Mouse (Mus musculus) heart, adult 8-10 months (tissue): ENCODE results near the gene Ngp. TPM values are rescaled to one million over a fixed set of nuclear protein-coding genes. Genes with fewer than 3 reads are reported as not detected.

ENCODE experiments used
- DNase-seq: peaks from one replicate; pipeline ENCODE4 v3.0.0; 2022; ENCODE audit warnings: low spot score
- total RNA-seq, 4 experiments: library from RNA; stranded (reverse); gene quantifications; 2 replicates each; pipeline ENCODE4 v1.2.4; 2022

The Ngp gene
- total RNA-seq, 4 experiments from 2014 or later = 3.0 TPM; not detected in 3

DNA sequence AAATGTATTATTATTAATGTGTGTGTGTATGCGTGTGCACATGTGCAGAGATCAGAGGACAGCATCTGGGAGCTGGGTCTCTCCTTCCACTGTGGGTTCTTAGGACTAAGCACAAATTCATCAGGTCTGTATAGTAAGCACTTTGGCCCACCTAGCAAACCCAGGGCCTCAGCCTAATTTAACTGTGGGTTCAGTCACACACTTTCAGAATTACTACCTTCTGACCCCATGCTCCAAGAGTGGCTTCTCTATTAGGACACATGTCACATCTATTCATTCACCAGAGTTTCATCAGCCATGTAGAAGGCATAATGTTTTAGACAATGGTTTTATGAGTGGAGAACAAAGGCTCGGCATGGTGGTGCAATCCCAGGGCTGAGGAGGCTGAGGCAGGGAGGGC lies 13.5 kb downstream of the Ngp start:
- DNase-seq = no peak

- DNase-seq = no peak
These were observed 16.5 kb downstream of the Ngp start for GRCm38 (mm10) chr9:110436041-110436440.

- DNase-seq = no peak
These were observed 20.5 kb downstream of the Ngp start for GRCm38 (mm10) chr9:110440049-110440448.

- DNase-seq = no peak
These were observed 21.0 kb downstream of the Ngp start for GRCm38 (mm10) chr9:110440559-110440958.

GRCm38 (mm10) chr9:110448356-110448755 lies 28.8 kb downstream of the Ngp start:
- DNase-seq = no peak

DNA sequence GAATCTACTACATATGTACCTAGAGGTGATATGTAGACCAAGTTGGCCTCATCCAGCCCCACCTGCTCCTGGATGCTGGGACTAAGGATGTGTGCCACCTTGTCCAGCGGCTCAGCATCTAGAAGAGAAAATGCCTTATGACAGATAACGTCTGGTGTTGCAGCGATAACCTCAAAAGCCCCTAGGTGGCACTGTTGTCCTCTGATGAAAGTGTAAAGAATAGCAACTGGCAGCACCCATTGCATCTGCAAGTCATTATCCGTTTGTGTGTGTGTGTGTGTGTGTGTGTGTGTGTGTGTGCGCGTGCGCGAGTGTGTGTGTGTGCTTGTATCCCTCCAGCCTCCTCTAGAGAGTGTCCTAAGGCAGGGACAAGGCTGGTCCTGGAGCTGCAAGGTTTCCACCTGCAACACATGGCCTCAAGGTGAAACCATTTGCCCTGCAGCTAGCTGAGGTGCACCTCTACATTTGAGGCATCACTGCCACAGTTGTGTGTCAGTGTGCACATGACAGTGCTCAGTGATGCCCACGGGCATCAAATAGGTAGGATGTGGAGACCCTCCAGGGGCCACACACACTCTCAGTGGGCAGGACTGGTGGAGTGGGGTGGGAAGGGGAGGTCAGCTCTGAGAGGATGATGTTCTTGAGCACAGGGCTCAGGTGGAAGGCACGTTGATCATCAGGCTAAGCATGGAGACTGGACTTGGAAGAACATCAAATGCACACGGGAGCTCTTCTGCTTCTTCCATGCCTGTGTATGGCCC lies 29.5 kb downstream of the Ngp start:
- peak; percentile 76 for DNase-seq

DNA sequence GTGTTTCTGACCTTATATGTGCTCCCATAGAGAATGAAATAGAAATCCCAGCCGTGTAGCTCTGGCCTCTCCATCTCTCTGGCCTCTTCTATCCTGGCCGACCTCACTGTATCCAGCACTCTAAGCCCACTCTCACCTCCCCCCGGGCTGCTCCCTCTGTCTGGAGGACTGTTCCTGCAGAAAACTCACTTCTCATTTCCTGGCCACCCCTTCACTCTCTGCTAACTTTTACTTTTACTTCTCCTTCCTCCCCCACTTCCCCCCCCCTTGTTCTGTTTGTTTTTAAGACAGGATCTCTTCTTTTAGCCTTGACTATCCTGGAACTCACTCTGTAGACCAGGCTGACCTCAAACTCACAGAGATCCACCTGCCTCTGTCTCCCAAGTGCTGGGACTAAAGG lies 33.0 kb downstream of the Ngp start:
- no peak for DNase-seq

DNA sequence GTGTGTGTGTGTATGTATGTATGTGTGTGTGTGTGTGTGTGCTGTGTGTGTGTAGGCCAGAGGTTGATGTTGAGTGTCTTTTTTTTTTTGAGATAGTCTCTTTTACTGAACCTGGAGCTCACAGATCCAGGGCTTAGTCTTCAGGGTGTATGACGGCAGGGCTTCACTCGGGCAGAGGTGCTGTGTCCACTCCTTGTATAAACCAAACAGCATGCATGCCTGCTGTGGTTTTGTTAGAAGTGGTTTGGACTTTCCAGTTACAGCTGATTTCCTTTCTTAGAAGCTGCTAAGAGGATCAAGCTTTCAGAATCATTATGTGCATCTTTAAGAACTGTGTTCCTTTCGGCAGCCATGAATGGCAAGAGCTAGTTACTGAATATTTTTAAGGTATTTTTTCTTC lies 38.4 kb downstream of the Ngp start:
- DNase-seq = no peak

GRCm38 (mm10) chr9:110459145-110459727 lies 39.7 kb downstream of the Ngp start:
- DNase-seq = peak; percentile 38

DNA sequence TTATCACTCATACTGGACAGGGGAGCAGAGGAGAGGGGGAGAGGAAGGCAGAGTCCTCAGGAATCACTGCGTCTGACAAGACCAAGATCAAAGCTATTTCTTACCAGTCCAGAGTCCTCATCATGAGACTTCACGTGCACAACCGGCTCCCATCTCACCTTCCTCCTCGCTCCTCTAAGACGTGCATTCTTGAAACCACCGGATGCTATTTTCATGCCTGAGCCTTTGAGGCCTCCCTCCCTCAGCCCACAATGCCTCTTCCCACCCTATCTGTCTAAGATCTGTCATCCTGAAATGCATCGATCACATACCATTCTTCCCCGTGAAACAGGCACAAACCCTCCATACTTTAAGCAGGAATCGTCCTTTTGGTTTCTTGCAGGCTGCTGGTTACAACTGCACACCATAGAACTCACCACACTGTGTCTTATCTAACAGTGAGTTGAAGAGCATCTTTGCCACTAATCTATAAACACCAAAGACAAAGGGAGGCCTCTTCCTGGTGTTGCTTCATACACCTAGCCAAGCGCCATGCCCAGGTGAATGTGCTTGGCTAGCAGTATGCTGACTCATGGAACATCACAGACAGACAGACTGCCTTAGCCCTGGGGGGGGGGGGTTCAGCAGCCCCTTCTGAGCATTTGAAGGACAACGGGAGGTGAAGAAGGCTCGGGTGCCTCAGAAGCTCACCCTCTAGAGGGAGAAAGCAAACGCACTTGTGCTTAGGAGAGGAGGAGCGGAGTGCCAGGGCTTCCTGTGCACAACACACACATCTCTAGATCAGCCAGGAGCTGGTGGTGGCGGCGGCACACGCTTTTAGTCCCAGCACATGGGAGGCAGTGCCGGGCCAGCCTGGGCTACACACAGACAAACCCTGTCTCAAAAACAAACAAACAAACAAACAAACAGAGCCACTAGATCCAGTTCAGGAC lies 41.6 kb downstream of the Ngp start:
- DNase-seq = no peak

GRCm38 (mm10) chr9:110462321-110462720 lies 42.8 kb downstream of the Ngp start:
- no peak for DNase-seq

- DNase-seq = no peak
These were observed 44.5 kb downstream of the Ngp start for GRCm38 (mm10) chr9:110463983-110464591.

DNA sequence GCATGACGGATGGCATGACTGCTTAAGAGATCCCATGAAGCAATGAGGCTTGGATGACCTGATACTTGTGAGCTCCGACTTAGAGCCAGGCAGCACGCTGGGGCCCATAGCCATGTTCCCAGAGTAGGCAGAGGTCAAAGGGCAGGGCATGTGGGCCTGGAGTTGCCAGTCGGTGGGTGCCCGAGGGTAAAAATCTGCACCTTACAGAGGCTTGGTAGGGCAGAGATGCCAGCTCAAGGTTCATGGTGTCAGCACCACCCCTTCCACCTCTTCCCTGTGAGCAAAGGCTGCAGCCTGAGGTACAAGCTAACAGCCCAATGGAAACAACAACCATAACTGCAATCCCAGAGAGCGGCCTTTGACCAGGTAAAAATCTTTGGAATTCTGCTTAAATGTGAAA lies 45.8 kb downstream of the Ngp start:
- DNase-seq = no peak

DNA sequence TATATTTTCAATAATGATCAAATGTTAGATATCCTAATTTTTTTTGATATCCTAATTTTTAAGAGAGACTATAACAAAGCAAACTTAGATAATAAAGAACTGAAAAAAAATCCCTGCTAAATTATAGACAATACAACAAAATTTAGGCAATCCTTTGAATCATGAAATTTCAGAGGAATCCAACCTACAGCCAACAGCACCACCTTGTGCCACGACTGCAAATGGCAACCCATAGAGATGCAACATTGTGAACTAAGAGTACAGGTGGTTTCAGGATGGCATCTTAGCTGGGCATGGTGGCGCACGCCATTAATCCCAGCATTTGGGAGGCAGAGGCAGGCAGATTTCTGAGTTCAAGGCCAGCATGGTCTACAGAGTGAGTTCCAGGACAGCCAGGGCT lies 46.6 kb downstream of the Ngp start:
- no peak for DNase-seq

Other genes with a start within 250 kb of the Ngp start
- gene Cspg5, start 176.0 kb upstream of the Ngp start, total RNA-seq = under 1 TPM; 0.12 to 0.41 (median 0.19) TPM
- gene Elp6, start 114.6 kb upstream of the Ngp start, total RNA-seq = 1 to 10 TPM; 2.6 to 3.3 (median 3.1) TPM
- 10 to 100 TPM; 23.7 to 34.9 (median 29.3) TPM for gene Scap, start 86.5 kb upstream of the Ngp start, total RNA-seq
- 10 to 100 TPM; 12.9 to 17.1 (median 14.5) TPM for gene Ptpn23, start 11.5 kb upstream of the Ngp start, total RNA-seq
- gene Klhl18, start 56.9 kb downstream of the Ngp start, total RNA-seq = 10 to 100 TPM in 3 of 4 experiments, 1 to 10 TPM in 1; 9.2 to 14.6 (median 11.1) TPM
- under 1 TPM; 0.14 to 0.31 (median 0.20) TPM for gene Kif9, start 57.2 kb downstream of the Ngp start, total RNA-seq
- 10 to 100 TPM; 32.6 to 44.5 (median 36.5) TPM for gene Setd2, start 112.8 kb downstream of the Ngp start, total RNA-seq
- gene Nradd, start 204.7 kb downstream of the Ngp start, total RNA-seq = 1 to 10 TPM in 2 of 4 experiments, under 1 TPM in 2; 0.79 to 1.4 (median 0.97) TPM
- 10 to 100 TPM in 1 of 4 experiments, 1 to 10 TPM in 3; 5.8 to 10.8 (median 8.5) TPM for gene Nbeal2, start 234.4 kb downstream of the Ngp start, total RNA-seq
- 10 to 100 TPM; 56.2 to 69.2 (median 65.3) TPM for gene Ccdc12, start 236.8 kb downstream of the Ngp start, total RNA-seq